Mouse (Mus musculus): ENCODE data around the gene Cryba1. TPM values are rescaled to one million over a fixed set of nuclear protein-coding genes. Genes with fewer than 3 reads are reported as not detected.

Gene Cryba1
- polyA plus RNA-seq, 1 experiment from 2014 or later: 0.20 TPM

GRCm38 (mm10) chr11:77737289-77737688 lies 12.2 kb upstream of the Cryba1 start:
- no peak overlapping the region for H3K9ac ChIP-seq (ENCODE audit: low read depth, low read length)
- H3K4me2 ChIP-seq (ENCODE audit: low read length): no peak overlapping the region
- ATAC-seq: no peak
- WGBS: 2% methylated on average over 6 of the region's 6 CpGs
- H3K4me1 ChIP-seq (ENCODE audit: control insufficient read depth, insufficient read depth, low read depth, low read length): no peaks in the 10 kb centered on the region
- no peaks in the 10 kb centered on the region for H3K9me3 ChIP-seq (ENCODE audit: control insufficient read depth, low read length)
- no peak overlapping the region for H3K27ac ChIP-seq (ENCODE audit: low read depth, low read length)
- H3K36me3 ChIP-seq (ENCODE audit: control insufficient read depth, insufficient read depth, low read length): no peaks in the 10 kb centered on the region
- no peaks in the 10 kb centered on the region for H3K27me3 ChIP-seq (replicated peaks; ENCODE audit: control insufficient read depth, insufficient read depth, low read length)
- no peak overlapping the region for H3K4me3 ChIP-seq (ENCODE audit: low read length)

- Histone ChIP-seq H3K9ac (ENCODE audit: low read depth, low read length) (no peak overlapping the region), H3K27ac (ENCODE audit: low read depth, low read length) (no peak overlapping the region), H3K9me3 (ENCODE audit: control insufficient read depth, low read length) (no peaks in the 10 kb centered on the region), H3K36me3 (ENCODE audit: control insufficient read depth, insufficient read depth, low read length) (no peaks in the 10 kb centered on the region), H3K4me1 (ENCODE audit: control insufficient read depth, insufficient read depth, low read depth, low read length) (no peaks in the 10 kb centered on the region; the same call in 1 of the 2 replicates), H3K4me3 (ENCODE audit: low read length) (no peak overlapping the region), H3K27me3 (replicated peaks; ENCODE audit: control insufficient read depth, insufficient read depth, low read length) (no peaks in the 10 kb centered on the region), H3K4me2 (ENCODE audit: low read length) (no peak overlapping the region)
- no peak for ATAC-seq
- WGBS: 50% methylated on average over 2 of the region's 2 CpGs
Measured at GRCm38 (mm10) chr11:77728587-77728986, 3.5 kb upstream of the Cryba1 start.

- Histone ChIP-seq H3K27ac (ENCODE audit: low read depth, low read length) (no peak overlapping the region), H3K9me3 (ENCODE audit: control insufficient read depth, low read length) (no peaks in the 10 kb centered on the region), H3K4me3 (ENCODE audit: low read length) (no peak overlapping the region), H3K9ac (ENCODE audit: low read depth, low read length) (no peak overlapping the region), H3K36me3 (ENCODE audit: control insufficient read depth, insufficient read depth, low read length) (no peaks in the 10 kb centered on the region), H3K4me2 (ENCODE audit: low read length) (no peak overlapping the region), H3K27me3 (replicated peaks; ENCODE audit: control insufficient read depth, insufficient read depth, low read length) (no peaks in the 10 kb centered on the region), H3K4me1 (ENCODE audit: control insufficient read depth, insufficient read depth, low read depth, low read length) (no peaks in the 10 kb centered on the region; the same call in 1 of the 2 replicates)
- 63% methylated on average over 7 of the region's 7 CpGs for WGBS
- no peak for ATAC-seq
Measured at GRCm38 (mm10) chr11:77724766-77725165, 317 bp downstream of the Cryba1 start.

- WGBS: 94% methylated on average over 4 of the region's 4 CpGs
- H3K27ac ChIP-seq (ENCODE audit: low read depth, low read length): no peak overlapping the region
- H3K27me3 ChIP-seq (replicated peaks; ENCODE audit: control insufficient read depth, insufficient read depth, low read length): no peaks in the 10 kb centered on the region
- H3K4me1 ChIP-seq (ENCODE audit: control insufficient read depth, insufficient read depth, low read depth, low read length): no peaks in the 10 kb centered on the region
- ATAC-seq: no peak
- no peak overlapping the region for H3K4me2 ChIP-seq (ENCODE audit: low read length)
- no peak overlapping the region for H3K4me3 ChIP-seq (ENCODE audit: low read length)
- H3K36me3 ChIP-seq (ENCODE audit: control insufficient read depth, insufficient read depth, low read length): no peaks in the 10 kb centered on the region
- H3K9ac ChIP-seq (ENCODE audit: low read depth, low read length): no peak overlapping the region
- H3K9me3 ChIP-seq (ENCODE audit: control insufficient read depth, low read length): no peaks in the 10 kb centered on the region
Measured at GRCm38 (mm10) chr11:77721389-77721788, 3.7 kb downstream of the Cryba1 start.

- Histone ChIP-seq H3K27me3 (replicated peaks; ENCODE audit: control insufficient read depth, insufficient read depth, low read length) (no peaks in the 10 kb centered on the region), H3K4me2 (ENCODE audit: low read length) (no peak overlapping the region), H3K36me3 (ENCODE audit: control insufficient read depth, insufficient read depth, low read length) (no peaks in the 10 kb centered on the region), H3K4me3 (ENCODE audit: low read length) (no peak overlapping the region), H3K27ac (ENCODE audit: low read depth, low read length) (no peak overlapping the region), H3K4me1 (ENCODE audit: control insufficient read depth, insufficient read depth, low read depth, low read length) (no peaks in the 10 kb centered on the region), H3K9ac (ENCODE audit: low read depth, low read length) (no peak overlapping the region), H3K9me3 (ENCODE audit: control insufficient read depth, low read length) (no peaks in the 10 kb centered on the region)
- ATAC-seq: no peak
- WGBS: 97% methylated on average over 2 of the region's 2 CpGs
Measured at GRCm38 (mm10) chr11:77719055-77719454, 6.0 kb downstream of the Cryba1 start.

- Histone ChIP-seq H3K9ac (ENCODE audit: low read depth, low read length) (no peak overlapping the region), H3K27me3 (replicated peaks; ENCODE audit: control insufficient read depth, insufficient read depth, low read length) (no peaks in the 10 kb centered on the region), H3K27ac (ENCODE audit: low read depth, low read length) (no peak overlapping the region), H3K36me3 (ENCODE audit: control insufficient read depth, insufficient read depth, low read length) (peaks cover 5% of the 10 kb centered on the region; the same call in 1 of the 2 replicates), H3K4me3 (ENCODE audit: low read length) (no peak overlapping the region), H3K4me1 (ENCODE audit: control insufficient read depth, insufficient read depth, low read depth, low read length) (no peaks in the 10 kb centered on the region), H3K4me2 (ENCODE audit: low read length) (no peak overlapping the region), H3K9me3 (ENCODE audit: control insufficient read depth, low read length) (no peaks in the 10 kb centered on the region)
- no peak for ATAC-seq
- 95% methylated on average over 3 of the region's 3 CpGs for WGBS
Measured at GRCm38 (mm10) chr11:77713736-77714135, 11.3 kb downstream of the Cryba1 start.

- H3K9me3 ChIP-seq (ENCODE audit: control insufficient read depth, low read length): no peaks in the 10 kb centered on the region
- 83% methylated on average over 3 of the region's 3 CpGs for WGBS
- ATAC-seq: no peak
- peaks cover 8% of the 10 kb centered on the region; the same call in 1 of the 2 replicates for H3K36me3 ChIP-seq (ENCODE audit: control insufficient read depth, insufficient read depth, low read length)
- H3K4me1 ChIP-seq (ENCODE audit: control insufficient read depth, insufficient read depth, low read depth, low read length): no peaks in the 10 kb centered on the region
- H3K27ac ChIP-seq (ENCODE audit: low read depth, low read length): no peak overlapping the region
- H3K4me3 ChIP-seq (ENCODE audit: low read length): no peak overlapping the region
- H3K4me2 ChIP-seq (ENCODE audit: low read length): no peak overlapping the region
- no peak overlapping the region for H3K9ac ChIP-seq (ENCODE audit: low read depth, low read length)
- no peaks in the 10 kb centered on the region for H3K27me3 ChIP-seq (replicated peaks; ENCODE audit: control insufficient read depth, insufficient read depth, low read length)
Measured at GRCm38 (mm10) chr11:77709039-77709438, 16.0 kb downstream of the Cryba1 start.

- no peak overlapping the region for H3K4me3 ChIP-seq (ENCODE audit: low read length)
- H3K4me1 ChIP-seq (ENCODE audit: control insufficient read depth, insufficient read depth, low read depth, low read length): no peaks in the 10 kb centered on the region
- no peak overlapping the region for H3K9ac ChIP-seq (ENCODE audit: low read depth, low read length)
- H3K9me3 ChIP-seq (ENCODE audit: control insufficient read depth, low read length): no peaks in the 10 kb centered on the region
- no peak overlapping the region for H3K4me2 ChIP-seq (ENCODE audit: low read length)
- no peak for ATAC-seq
- peaks cover 8% of the 10 kb centered on the region; the same call in 1 of the 2 replicates for H3K36me3 ChIP-seq (ENCODE audit: control insufficient read depth, insufficient read depth, low read length)
- WGBS: 92% methylated on average over 3 of the region's 3 CpGs
- no peaks in the 10 kb centered on the region for H3K27me3 ChIP-seq (replicated peaks; ENCODE audit: control insufficient read depth, insufficient read depth, low read length)
- no peak overlapping the region for H3K27ac ChIP-seq (ENCODE audit: low read depth, low read length)
Measured at GRCm38 (mm10) chr11:77705920-77706319, 19.2 kb downstream of the Cryba1 start.

- peaks cover 2% of the 10 kb centered on the region; the same call in 1 of the 2 replicates for H3K4me1 ChIP-seq (ENCODE audit: control insufficient read depth, insufficient read depth, low read depth, low read length)
- H3K27ac ChIP-seq (ENCODE audit: low read depth, low read length): no peak overlapping the region
- no peak overlapping the region for H3K9ac ChIP-seq (ENCODE audit: low read depth, low read length)
- no peak overlapping the region for H3K4me2 ChIP-seq (ENCODE audit: low read length)
- 57% methylated on average over 2 of the region's 2 CpGs for WGBS
- no peaks in the 10 kb centered on the region for H3K27me3 ChIP-seq (replicated peaks; ENCODE audit: control insufficient read depth, insufficient read depth, low read length)
- H3K36me3 ChIP-seq (ENCODE audit: control insufficient read depth, insufficient read depth, low read length): peaks cover 16% of the 10 kb centered on the region
- H3K9me3 ChIP-seq (ENCODE audit: control insufficient read depth, low read length): no peaks in the 10 kb centered on the region
- ATAC-seq: no peak
- H3K4me3 ChIP-seq (ENCODE audit: low read length): no peak overlapping the region
Measured at GRCm38 (mm10) chr11:77697232-77697631, 27.9 kb downstream of the Cryba1 start.

- H3K9ac ChIP-seq (ENCODE audit: low read depth, low read length): no peak overlapping the region
- no peak overlapping the region for H3K4me2 ChIP-seq (ENCODE audit: low read length)
- no peaks in the 10 kb centered on the region for H3K9me3 ChIP-seq (ENCODE audit: control insufficient read depth, low read length)
- no peak overlapping the region for H3K4me3 ChIP-seq (ENCODE audit: low read length)
- H3K27ac ChIP-seq (ENCODE audit: low read depth, low read length): no peak overlapping the region
- no peak for ATAC-seq
- 93% methylated on average over 3 of the region's 3 CpGs for WGBS
- peaks cover 8% of the 10 kb centered on the region for H3K4me1 ChIP-seq (ENCODE audit: control insufficient read depth, insufficient read depth, low read depth, low read length)
- H3K36me3 ChIP-seq (ENCODE audit: control insufficient read depth, insufficient read depth, low read length): peaks cover 19% of the 10 kb centered on the region
- H3K27me3 ChIP-seq (replicated peaks; ENCODE audit: control insufficient read depth, insufficient read depth, low read length): no peaks in the 10 kb centered on the region
Measured at GRCm38 (mm10) chr11:77693026-77693425, 32.1 kb downstream of the Cryba1 start.

Measured in hindbrain, embryonic 16.5 days (tissue).